17 mouse cellular contexts compared by ENCODE assay signal in genomic region chr14:45385596-45385995, GRCm38 (mm10).
"Had no signal": no experiment of that assay in that cellular context is flagged by ENCODE, and none has a peak within 500 bp of the region (broad histone marks: within the 10 kb centered on the region; RNA-seq: fewer than 3 reads in every experiment).

No protein-coding gene starts in this region.

- DNase-seq: kidney, adult 2 months; kidney, postnatal 25 days; layer of hippocampus, adult 9-11 months; liver, embryonic 13.5 days; lung, embryonic 14.5 days; retina, postnatal 1 day; right cerebral cortex, postnatal 25 days; spleen, adult 18-20 months; thymus, adult 2 months; thymus, postnatal 14 days; thymus, postnatal 4 days had no signal

- H3K27me3 ChIP-seq: liver, embryonic 13.5 days; midbrain, embryonic 12.5 days; midbrain, embryonic 15.5 days; neural tube, embryonic 12.5 days; neural tube, embryonic 15.5 days; stomach, embryonic 15.5 days had no signal

- H3K4me2 ChIP-seq: liver, embryonic 13.5 days; lung, embryonic 14.5 days; midbrain, embryonic 12.5 days; midbrain, embryonic 15.5 days; neural tube, embryonic 12.5 days; neural tube, embryonic 15.5 days; stomach, embryonic 15.5 days had no signal

- H3K4me3 ChIP-seq: layer of hippocampus, adult 2 months; liver, embryonic 13.5 days; midbrain, embryonic 12.5 days; midbrain, embryonic 15.5 days; neural tube, embryonic 12.5 days; neural tube, embryonic 15.5 days; stomach, embryonic 15.5 days had no signal
